Mouse (Mus musculus) testis, adult 2 months (tissue): Measurements from ENCODE around the gene Jtb. TPM values are rescaled to one million over a fixed set of nuclear protein-coding genes. Genes with fewer than 3 reads are reported as not detected.

Experiments
- H3K27ac ChIP-seq: fragments of 200-500 bp; 2 replicates; pipeline ENCODE4 v1.5.1; 2012; ENCODE audit warnings: low read depth, low read length; ENCODE audit not compliant: control insufficient read depth, insufficient read depth
- H3K27me3 ChIP-seq: fragments of 200-500 bp; 2 replicates; pipeline ENCODE4 v1.6.1; 2012; ENCODE audit warnings: mild to moderate bottlenecking, low read length, moderate library complexity; ENCODE audit not compliant: control insufficient read depth, insufficient read depth
- H3K36me3 ChIP-seq: fragments of 200-500 bp; 2 replicates; pipeline ENCODE4 v1.6.1; 2012; ENCODE audit warnings: mild to moderate bottlenecking, low read length; ENCODE audit not compliant: control insufficient read depth, insufficient read depth
- H3K4me1 ChIP-seq: fragments of 200-500 bp; 2 replicates; pipeline ENCODE4 v1.6.1; 2012; ENCODE audit warnings: low read length; ENCODE audit not compliant: control insufficient read depth, insufficient read depth
- H3K4me3 ChIP-seq: fragments of 200-500 bp; 2 replicates; pipeline ENCODE4 v1.5.1; 2012; ENCODE audit warnings: low read depth, mild to moderate bottlenecking, low read length, moderate library complexity, mixed read lengths; ENCODE audit not compliant: control insufficient read depth
- CTCF ChIP-seq: fragments of 200-500 bp; IDR thresholded peaks from 2 replicates; pipeline ENCODE4 v1.5.1; 2012; ENCODE audit warnings: low read depth, mild to moderate bottlenecking, inconsistent platforms, low read length, moderate library complexity; ENCODE audit not compliant: control insufficient read depth, insufficient read depth, insufficient replicate concordance
- POLR2A ChIP-seq: fragments of 200-500 bp; IDR thresholded peaks from 2 replicates; pipeline ENCODE4 v1.6.1; 2012; ENCODE audit warnings: low read depth, mild to moderate bottlenecking, inconsistent platforms, low read length, moderate library complexity; ENCODE audit not compliant: control insufficient read depth
- polyA plus RNA-seq: library from polyadenylated mRNA; depleted of rRNA; stranded (reverse); fragments of >200 nt; gene quantifications from 2 replicates; pipeline ENCODE4 v1.2.3, GENCODE M21; 2012

The Jtb gene
- polyA plus RNA-seq, 1 experiment = 12.2 TPM

DNA sequence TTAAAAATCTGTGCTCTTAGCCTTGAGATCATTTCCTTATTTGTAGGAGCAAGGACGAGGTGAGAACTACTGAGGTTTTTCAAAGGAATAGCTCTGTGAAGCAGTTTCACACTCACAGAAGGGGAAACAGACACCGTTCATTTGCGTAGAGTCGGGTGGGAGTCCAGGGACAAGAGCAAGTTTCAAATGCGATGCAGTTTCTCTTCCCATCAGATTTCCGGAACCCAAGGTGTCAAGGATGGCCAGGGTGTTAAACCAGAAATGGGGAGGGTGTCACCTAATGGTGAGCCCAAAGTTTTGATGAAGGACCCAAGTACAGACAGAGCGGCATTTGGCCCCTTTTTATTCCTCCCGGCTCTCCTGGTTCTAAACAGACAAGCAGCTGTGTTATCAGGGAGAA, 322 bp upstream of the Jtb start:
- TF ChIP-seq POLR2A (no peak), CTCF (no peak)

GRCm38 (mm10) chr3:90241251-90241650, 9.9 kb downstream of the Jtb start:
- Histone ChIP-seq H3K27ac (no peak overlapping the region), H3K36me3 (no peaks in the 10 kb centered on the region), H3K4me1 (peaks cover 5% of the 10 kb centered on the region), H3K27me3 (no peaks in the 10 kb centered on the region; the same call in 1 of the 2 replicates), H3K4me3 (peak overlapping the region; percentile 93)
- TF ChIP-seq CTCF (no peak), POLR2A (no peak)

More for the DNA sequence above, 322 bp upstream of the Jtb start:
- Histone ChIP-seq H3K27ac (peak overlapping the region; percentile 19), H3K4me3 (peak overlapping the region; percentile 93), H3K4me1 (peaks cover 10% of the 10 kb centered on the region), H3K27me3 (no peaks in the 10 kb centered on the region), H3K36me3 (no peaks in the 10 kb centered on the region)

DNA sequence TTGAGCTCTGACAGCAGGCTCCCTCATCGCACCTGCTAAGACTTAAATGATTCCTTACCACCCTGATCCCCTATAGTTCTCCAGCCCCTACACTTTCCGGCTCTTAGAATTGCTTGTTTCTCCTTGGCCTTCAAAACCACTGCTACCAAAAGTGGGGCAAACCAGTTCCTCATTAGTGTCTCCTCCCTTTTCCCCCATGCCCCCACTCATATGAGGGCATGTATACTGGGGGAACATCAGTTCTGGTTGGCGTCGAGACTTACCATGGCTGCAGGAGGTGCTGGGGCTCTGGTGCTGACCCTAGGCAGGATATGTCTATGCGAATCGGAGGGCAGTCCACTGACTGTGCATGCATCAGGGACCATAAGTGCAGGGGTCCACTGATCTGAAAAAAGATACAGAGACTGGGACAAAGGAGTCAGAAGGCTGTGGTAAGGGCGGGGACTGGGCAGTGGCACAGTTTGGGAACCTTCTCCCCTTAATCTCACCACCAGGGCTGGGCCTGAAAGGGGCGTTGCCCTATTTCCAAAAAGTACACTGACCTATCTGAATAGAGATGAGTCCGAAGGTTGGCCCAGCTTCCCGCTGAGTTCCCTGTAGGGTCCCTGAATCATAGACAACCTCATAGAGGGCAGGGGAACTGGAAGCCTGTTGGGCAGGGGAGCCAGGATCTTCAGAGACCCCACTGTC, 10.4 kb downstream of the Jtb start:
- peak overlapping the region; percentile 93 for H3K4me3 ChIP-seq
- H3K4me1 ChIP-seq = peaks cover 5% of the 10 kb centered on the region
- H3K27me3 ChIP-seq = no peaks in the 10 kb centered on the region; the same call in 1 of the 2 replicates
- H3K27ac ChIP-seq = peak overlapping the region; percentile 23
- TF ChIP-seq CTCF (no peak), POLR2A (no peak)
- no peaks in the 10 kb centered on the region for H3K36me3 ChIP-seq

DNA sequence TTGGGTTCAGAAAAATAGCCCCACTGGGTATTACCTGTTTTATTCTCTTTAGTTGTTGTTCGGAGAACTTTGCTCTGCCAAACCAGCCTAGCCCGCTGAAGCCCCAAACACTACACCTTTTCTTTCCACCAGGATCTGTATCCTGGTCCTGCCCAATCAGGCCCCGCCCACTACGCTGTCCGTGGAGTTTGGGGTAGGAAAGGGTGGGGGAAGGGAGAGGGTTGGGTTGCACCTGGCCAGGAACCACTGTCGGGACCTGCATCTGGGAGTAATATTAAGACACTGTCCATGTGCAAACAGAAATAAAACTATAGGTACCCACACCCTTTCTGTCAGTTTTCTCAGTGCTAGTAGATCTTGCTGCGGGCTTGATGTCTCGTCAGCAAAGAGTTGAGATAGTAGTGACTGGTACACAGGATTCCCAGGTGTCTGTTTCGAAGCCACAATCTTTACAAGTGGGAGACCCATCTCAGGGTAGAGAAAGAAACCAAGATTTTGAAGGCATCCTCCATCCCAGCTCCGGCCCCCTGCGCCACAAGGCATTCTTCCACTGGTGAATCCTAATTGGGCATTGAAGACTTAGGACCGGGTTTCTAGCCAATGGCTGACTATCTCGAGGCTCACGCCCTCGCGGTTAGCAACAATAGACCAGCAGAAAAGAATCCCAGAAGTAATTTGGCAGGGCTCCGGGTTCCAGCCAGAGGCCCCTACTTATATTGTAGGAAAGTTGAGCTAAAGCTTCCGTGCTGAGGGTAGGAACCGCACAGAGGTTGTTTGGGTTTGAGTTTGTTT, 11.8 kb downstream of the Jtb start, which contains the start of gene Creb3l4:
TSS of gene Creb3l4 (minus strand) at position 529 of the 792 bp plus-strand sequence.
- no peaks in the 10 kb centered on the region for H3K36me3 ChIP-seq
- peak within 1 kb of the TSS; percentile 93 for H3K4me3 ChIP-seq

GRCm38 (mm10) chr3:90245406-90245805, 14.0 kb downstream of the Jtb start:
- Histone ChIP-seq H3K36me3 (no peaks in the 10 kb centered on the region), H3K27me3 (no peaks in the 10 kb centered on the region; the same call in 1 of the 2 replicates), H3K4me1 (peaks cover 12% of the 10 kb centered on the region), H3K27ac (no peak overlapping the region; the same call in 1 of the 2 replicates), H3K4me3 (no peak overlapping the region)
- TF ChIP-seq CTCF (no peak), POLR2A (no peak)

More for the DNA sequence above, 11.8 kb downstream of the Jtb start, which contains the start of gene Creb3l4:
- no peaks in the 10 kb centered on the region; the same call in 1 of the 2 replicates for H3K27me3 ChIP-seq
- peaks cover 7% of the 10 kb centered on the region for H3K4me1 ChIP-seq
- H3K27ac ChIP-seq = peak within 1 kb of the TSS; percentile 52
- TF ChIP-seq CTCF (no peak), POLR2A (no peak)

DNA sequence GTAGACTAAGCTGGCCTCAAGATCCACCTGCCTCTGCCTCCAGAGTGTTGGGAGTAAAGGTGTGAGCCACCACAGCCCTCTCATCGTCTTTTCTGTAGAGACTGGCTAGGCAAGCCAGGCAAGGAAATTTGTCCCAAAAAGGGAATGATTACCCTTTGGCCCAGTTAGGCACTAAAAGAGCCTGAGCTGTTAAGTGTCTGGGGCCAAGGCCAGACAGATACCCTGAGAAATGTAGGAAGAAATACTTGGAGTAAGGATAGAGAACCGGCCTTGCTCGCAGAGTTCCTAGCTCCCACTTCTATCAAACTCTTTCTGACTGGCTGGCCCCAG, 16.2 kb downstream of the Jtb start:
- Histone ChIP-seq H3K4me1 (peaks cover 12% of the 10 kb centered on the region), H3K27ac (peak overlapping the region; percentile 88), H3K4me3 (peak overlapping the region; percentile 97), H3K27me3 (no peaks in the 10 kb centered on the region; the same call in 1 of the 2 replicates), H3K36me3 (no peaks in the 10 kb centered on the region)
- TF ChIP-seq CTCF = no peak
- no peak for TF ChIP-seq POLR2A
